Mouse (Mus musculus): Measurements from ENCODE around the gene Kif3a. TPM values are rescaled to one million over a fixed set of nuclear protein-coding genes. Genes with fewer than 3 reads are reported as not detected.

The Kif3a gene
- polyA plus RNA-seq, 1 experiment from 2014 or later: 38.3 TPM

- H3K9ac ChIP-seq (ENCODE audit: low read length): no peak overlapping the region
- WGBS: 69% methylated on average over 15 of the region's 15 CpGs
- ATAC-seq (replicated peaks; ENCODE audit: extremely low read depth, insufficient read depth, low FRiP score): peak; percentile 18; the same call in 1 of the 2 replicates
- H3K4me2 ChIP-seq (ENCODE audit: low read depth, low read length): no peak overlapping the region
- no peak overlapping the region for H3K4me3 ChIP-seq (ENCODE audit: low read length)
- peaks cover 40% of the 10 kb centered on the region for H3K36me3 ChIP-seq (ENCODE audit: control insufficient read depth, insufficient read depth)
- no peaks in the 10 kb centered on the region for H3K27me3 ChIP-seq (ENCODE audit: control insufficient read depth, insufficient read depth, low read length)
- no peaks in the 10 kb centered on the region for H3K9me3 ChIP-seq (replicated peaks; ENCODE audit: control insufficient read depth, low read length)
- H3K27ac ChIP-seq (ENCODE audit: low read length): no peak overlapping the region
- peaks cover 3% of the 10 kb centered on the region; the same call in 1 of the 2 replicates for H3K4me1 ChIP-seq (ENCODE audit: control insufficient read depth, insufficient read depth, low read length)
These were observed 28.1 kb upstream of the Kif3a start for GRCm38 (mm10) chr11:53539002-53539491.

- Histone ChIP-seq H3K9ac (ENCODE audit: low read length) (no peak overlapping the region), H3K4me3 (ENCODE audit: low read length) (no peak overlapping the region), H3K4me1 (ENCODE audit: control insufficient read depth, insufficient read depth, low read length) (peaks cover 3% of the 10 kb centered on the region; the same call in 1 of the 2 replicates), H3K4me2 (ENCODE audit: low read depth, low read length) (no peak overlapping the region), H3K9me3 (replicated peaks; ENCODE audit: control insufficient read depth, low read length) (no peaks in the 10 kb centered on the region), H3K36me3 (ENCODE audit: control insufficient read depth, insufficient read depth) (peaks cover 26% of the 10 kb centered on the region), H3K27ac (ENCODE audit: low read length) (no peak overlapping the region), H3K27me3 (ENCODE audit: control insufficient read depth, insufficient read depth, low read length) (no peaks in the 10 kb centered on the region)
- 95% methylated on average over 3 of the region's 3 CpGs for WGBS
- ATAC-seq (replicated peaks; ENCODE audit: extremely low read depth, insufficient read depth, low FRiP score): no peak
These were observed 26.8 kb upstream of the Kif3a start for GRCm38 (mm10) chr11:53540394-53540793.

GRCm38 (mm10) chr11:53541222-53541621 is 26.0 kb upstream of the Kif3a start:
- no peak for ATAC-seq (replicated peaks; ENCODE audit: extremely low read depth, insufficient read depth, low FRiP score)
- no peak overlapping the region for H3K4me3 ChIP-seq (ENCODE audit: low read length)
- no peaks in the 10 kb centered on the region for H3K27me3 ChIP-seq (ENCODE audit: control insufficient read depth, insufficient read depth, low read length)
- H3K9me3 ChIP-seq (replicated peaks; ENCODE audit: control insufficient read depth, low read length): no peaks in the 10 kb centered on the region
- H3K4me2 ChIP-seq (ENCODE audit: low read depth, low read length): no peak overlapping the region
- WGBS: 86% methylated on average over 11 of the region's 11 CpGs
- H3K27ac ChIP-seq (ENCODE audit: low read length): no peak overlapping the region
- H3K36me3 ChIP-seq (ENCODE audit: control insufficient read depth, insufficient read depth): peaks cover 21% of the 10 kb centered on the region
- no peak overlapping the region for H3K9ac ChIP-seq (ENCODE audit: low read length)
- peaks cover 3% of the 10 kb centered on the region; the same call in 1 of the 2 replicates for H3K4me1 ChIP-seq (ENCODE audit: control insufficient read depth, insufficient read depth, low read length)

- Histone ChIP-seq H3K9ac (ENCODE audit: low read length) (no peak overlapping the region), H3K4me2 (ENCODE audit: low read depth, low read length) (no peak overlapping the region), H3K4me3 (ENCODE audit: low read length) (no peak overlapping the region), H3K27me3 (ENCODE audit: control insufficient read depth, insufficient read depth, low read length) (no peaks in the 10 kb centered on the region), H3K36me3 (ENCODE audit: control insufficient read depth, insufficient read depth) (peaks cover 9% of the 10 kb centered on the region), H3K9me3 (replicated peaks; ENCODE audit: control insufficient read depth, low read length) (no peaks in the 10 kb centered on the region), H3K27ac (ENCODE audit: low read length) (no peak overlapping the region), H3K4me1 (ENCODE audit: control insufficient read depth, insufficient read depth, low read length) (peaks cover 7% of the 10 kb centered on the region)
- WGBS: 61% methylated on average over 7 of the region's 7 CpGs
- no peak for ATAC-seq (replicated peaks; ENCODE audit: extremely low read depth, insufficient read depth, low FRiP score)
These were observed 24.2 kb upstream of the Kif3a start for GRCm38 (mm10) chr11:53543021-53543420.

- peaks cover 7% of the 10 kb centered on the region for H3K4me1 ChIP-seq (ENCODE audit: control insufficient read depth, insufficient read depth, low read length)
- no peak for ATAC-seq (replicated peaks; ENCODE audit: extremely low read depth, insufficient read depth, low FRiP score)
- peaks cover 4% of the 10 kb centered on the region for H3K36me3 ChIP-seq (ENCODE audit: control insufficient read depth, insufficient read depth)
- WGBS: 73% methylated on average over 6 of the region's 6 CpGs
- H3K27me3 ChIP-seq (ENCODE audit: control insufficient read depth, insufficient read depth, low read length): no peaks in the 10 kb centered on the region
- H3K9me3 ChIP-seq (replicated peaks; ENCODE audit: control insufficient read depth, low read length): no peaks in the 10 kb centered on the region
- no peak overlapping the region for H3K4me2 ChIP-seq (ENCODE audit: low read depth, low read length)
- no peak overlapping the region for H3K4me3 ChIP-seq (ENCODE audit: low read length)
- H3K27ac ChIP-seq (ENCODE audit: low read length): no peak overlapping the region
- no peak overlapping the region for H3K9ac ChIP-seq (ENCODE audit: low read length)
These were observed 20.9 kb upstream of the Kif3a start for GRCm38 (mm10) chr11:53546271-53546670.

DNA sequence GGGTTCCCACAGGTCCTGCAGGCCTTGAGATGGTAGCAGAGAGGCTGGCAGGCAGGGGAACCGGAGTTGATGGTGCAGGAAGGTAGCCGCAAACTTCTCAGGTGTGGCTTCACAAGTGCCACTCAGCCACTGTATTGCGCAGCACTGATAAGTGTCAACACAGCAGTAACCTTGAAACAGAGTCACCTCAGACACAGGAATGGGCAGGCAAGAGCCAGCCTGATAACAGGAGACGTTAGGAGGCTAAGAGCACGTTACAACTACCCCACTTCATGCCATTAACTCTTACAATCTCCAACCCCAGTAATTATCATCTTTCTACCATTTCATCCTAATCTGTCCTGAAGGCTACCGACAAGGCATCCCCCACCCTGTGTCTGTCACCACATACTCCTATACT is 19.6 kb upstream of the Kif3a start:
- no peaks in the 10 kb centered on the region for H3K27me3 ChIP-seq (ENCODE audit: control insufficient read depth, insufficient read depth, low read length)
- 48% methylated on average over 6 of the region's 6 CpGs for WGBS
- no peak overlapping the region for H3K4me3 ChIP-seq (ENCODE audit: low read length)
- H3K27ac ChIP-seq (ENCODE audit: low read length): no peak overlapping the region
- H3K9me3 ChIP-seq (replicated peaks; ENCODE audit: control insufficient read depth, low read length): no peaks in the 10 kb centered on the region
- H3K4me2 ChIP-seq (ENCODE audit: low read depth, low read length): no peak overlapping the region
- ATAC-seq (replicated peaks; ENCODE audit: extremely low read depth, insufficient read depth, low FRiP score): no peak
- H3K36me3 ChIP-seq (ENCODE audit: control insufficient read depth, insufficient read depth): no peaks in the 10 kb centered on the region
- no peak overlapping the region for H3K9ac ChIP-seq (ENCODE audit: low read length)
- H3K4me1 ChIP-seq (ENCODE audit: control insufficient read depth, insufficient read depth, low read length): peaks cover 7% of the 10 kb centered on the region

- no peak overlapping the region for H3K27ac ChIP-seq (ENCODE audit: low read length)
- H3K36me3 ChIP-seq (ENCODE audit: control insufficient read depth, insufficient read depth): no peaks in the 10 kb centered on the region
- no peak overlapping the region for H3K9ac ChIP-seq (ENCODE audit: low read length)
- ATAC-seq (replicated peaks; ENCODE audit: extremely low read depth, insufficient read depth, low FRiP score): no peak
- peaks cover 2% of the 10 kb centered on the region for H3K9me3 ChIP-seq (replicated peaks; ENCODE audit: control insufficient read depth, low read length)
- H3K4me2 ChIP-seq (ENCODE audit: low read depth, low read length): no peak overlapping the region
- 80% methylated on average over 19 of the region's 19 CpGs for WGBS
- peaks cover 6% of the 10 kb centered on the region for H3K4me1 ChIP-seq (ENCODE audit: control insufficient read depth, insufficient read depth, low read length)
- no peaks in the 10 kb centered on the region for H3K27me3 ChIP-seq (ENCODE audit: control insufficient read depth, insufficient read depth, low read length)
- no peak overlapping the region for H3K4me3 ChIP-seq (ENCODE audit: low read length)
These were observed 19.1 kb upstream of the Kif3a start for GRCm38 (mm10) chr11:53548036-53548605.

GRCm38 (mm10) chr11:53550714-53551113 is 16.5 kb upstream of the Kif3a start:
- Histone ChIP-seq H3K4me3 (ENCODE audit: low read length) (no peak overlapping the region), H3K36me3 (ENCODE audit: control insufficient read depth, insufficient read depth) (no peaks in the 10 kb centered on the region), H3K4me1 (ENCODE audit: control insufficient read depth, insufficient read depth, low read length) (peaks cover 3% of the 10 kb centered on the region; the same call in 1 of the 2 replicates), H3K27ac (ENCODE audit: low read length) (no peak overlapping the region), H3K9ac (ENCODE audit: low read length) (no peak overlapping the region), H3K27me3 (ENCODE audit: control insufficient read depth, insufficient read depth, low read length) (no peaks in the 10 kb centered on the region), H3K9me3 (replicated peaks; ENCODE audit: control insufficient read depth, low read length) (peaks cover 5% of the 10 kb centered on the region), H3K4me2 (ENCODE audit: low read depth, low read length) (no peak overlapping the region)
- WGBS: no CpG with 5 or more reads among the region's 1 CpGs
- ATAC-seq (replicated peaks; ENCODE audit: extremely low read depth, insufficient read depth, low FRiP score): no peak

DNA sequence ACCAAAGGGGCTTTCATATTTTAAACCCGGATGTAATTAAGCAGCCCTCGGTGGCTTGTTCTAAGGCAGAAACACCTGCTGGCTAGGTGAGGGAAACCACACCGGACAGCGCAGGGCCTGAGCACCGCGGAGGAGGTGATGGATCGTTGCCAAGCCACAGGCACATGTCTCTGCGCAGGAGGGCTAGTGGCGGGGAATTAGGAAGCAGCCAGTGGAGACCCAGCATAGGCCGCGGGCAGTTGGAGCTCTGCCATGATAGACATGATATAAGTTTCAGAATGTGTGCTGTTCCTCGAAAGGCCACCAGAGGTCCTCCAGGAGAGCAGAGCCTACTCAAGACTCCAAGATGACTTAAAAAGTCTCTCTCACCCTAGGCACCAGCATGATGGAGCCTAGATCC is 15.4 kb upstream of the Kif3a start:
- peaks cover 3% of the 10 kb centered on the region; the same call in 1 of the 2 replicates for H3K4me1 ChIP-seq (ENCODE audit: control insufficient read depth, insufficient read depth, low read length)
- no peak overlapping the region for H3K27ac ChIP-seq (ENCODE audit: low read length)
- no peak for ATAC-seq (replicated peaks; ENCODE audit: extremely low read depth, insufficient read depth, low FRiP score)
- no peak overlapping the region for H3K4me3 ChIP-seq (ENCODE audit: low read length)
- no peak overlapping the region for H3K9ac ChIP-seq (ENCODE audit: low read length)
- H3K9me3 ChIP-seq (replicated peaks; ENCODE audit: control insufficient read depth, low read length): peaks cover 5% of the 10 kb centered on the region
- no peaks in the 10 kb centered on the region for H3K27me3 ChIP-seq (ENCODE audit: control insufficient read depth, insufficient read depth, low read length)
- no peaks in the 10 kb centered on the region for H3K36me3 ChIP-seq (ENCODE audit: control insufficient read depth, insufficient read depth)
- WGBS: 63% methylated on average over 12 of the region's 12 CpGs
- no peak overlapping the region for H3K4me2 ChIP-seq (ENCODE audit: low read depth, low read length)
